Mouse (Mus musculus): ENCODE measurements around the gene 1700001P01Rik.
A peak's percentile ranks its signal among the peaks of the same experiment; 100 is the strongest.

Gene 1700001P01Rik

DNA sequence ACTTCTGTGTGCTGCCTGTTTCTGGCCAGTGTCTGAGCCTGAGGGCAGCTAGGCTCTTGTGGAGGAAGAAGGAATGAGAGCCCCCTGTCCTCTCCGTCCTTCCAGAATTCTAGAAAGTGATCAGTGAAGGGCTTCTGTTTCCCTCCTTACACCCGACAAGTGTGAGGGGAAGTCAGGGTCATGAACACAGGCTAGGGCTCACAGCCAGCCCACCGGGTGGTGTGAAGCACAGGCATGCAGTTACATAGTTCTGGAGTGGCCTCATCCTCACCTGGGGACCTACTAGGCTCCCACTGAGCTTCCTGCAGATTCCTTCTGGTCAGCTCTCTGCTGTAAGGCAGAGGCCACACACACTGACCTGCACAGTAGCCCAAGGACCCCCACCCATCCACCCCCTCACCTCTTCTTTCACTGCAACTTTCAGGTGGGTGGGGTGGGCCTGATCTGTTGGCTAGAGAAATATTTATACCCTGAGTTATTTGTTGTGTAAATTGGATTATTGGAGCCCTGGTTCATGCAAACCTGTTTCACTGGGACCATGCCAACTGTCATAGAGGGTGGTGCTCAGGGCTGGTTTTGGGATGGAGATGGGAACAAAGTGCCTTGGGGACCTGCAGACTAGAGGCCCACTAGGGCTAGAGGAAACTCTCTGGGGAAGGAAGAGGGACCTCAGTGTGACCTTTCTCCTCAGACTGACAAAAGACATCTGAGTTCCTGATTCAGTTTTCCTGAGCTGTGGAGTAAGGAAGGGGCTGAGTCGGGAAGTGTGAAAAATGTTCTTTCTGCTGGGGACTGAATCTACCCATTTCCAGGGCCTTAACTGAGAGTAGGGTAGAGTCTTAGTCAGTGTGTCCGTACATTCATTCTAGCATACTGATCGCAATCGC is 33.8 kb upstream of the 1700001P01Rik start:
- DNase-seq (ENCODE audit: extremely low read depth, low read depth), result no peak

DNA sequence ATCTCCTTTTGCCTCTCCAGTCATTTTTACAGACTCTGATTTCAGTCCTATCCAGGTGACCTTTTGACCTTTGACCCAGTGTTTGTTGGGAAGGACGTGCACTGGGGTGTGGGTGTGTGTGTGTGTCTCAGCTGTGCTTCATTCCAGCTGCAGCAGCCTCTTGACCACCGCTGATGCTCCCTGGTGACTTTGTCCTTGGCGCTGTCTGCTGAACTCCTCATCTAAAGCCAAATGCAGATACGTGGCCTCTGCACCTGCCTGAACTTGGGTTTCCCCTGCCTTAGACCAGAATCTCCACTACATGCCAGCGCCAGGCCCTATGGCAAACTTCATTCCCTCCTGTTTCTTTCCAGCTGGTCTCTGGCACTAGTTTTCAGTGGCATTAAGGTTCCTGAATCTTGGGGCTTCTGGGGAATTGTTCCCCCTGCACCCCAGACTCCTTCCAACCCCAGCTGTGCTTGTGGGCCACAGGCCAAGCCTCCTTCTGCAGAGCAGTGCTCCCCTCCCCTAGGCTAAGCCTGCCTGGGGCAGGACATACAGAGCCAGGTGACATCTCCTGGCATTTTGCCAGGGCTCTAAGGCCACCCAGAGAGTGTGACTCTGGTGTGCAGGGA is 33.0 kb upstream of the 1700001P01Rik start:
- no peak for DNase-seq (ENCODE audit: extremely low read depth, low read depth)

DNA sequence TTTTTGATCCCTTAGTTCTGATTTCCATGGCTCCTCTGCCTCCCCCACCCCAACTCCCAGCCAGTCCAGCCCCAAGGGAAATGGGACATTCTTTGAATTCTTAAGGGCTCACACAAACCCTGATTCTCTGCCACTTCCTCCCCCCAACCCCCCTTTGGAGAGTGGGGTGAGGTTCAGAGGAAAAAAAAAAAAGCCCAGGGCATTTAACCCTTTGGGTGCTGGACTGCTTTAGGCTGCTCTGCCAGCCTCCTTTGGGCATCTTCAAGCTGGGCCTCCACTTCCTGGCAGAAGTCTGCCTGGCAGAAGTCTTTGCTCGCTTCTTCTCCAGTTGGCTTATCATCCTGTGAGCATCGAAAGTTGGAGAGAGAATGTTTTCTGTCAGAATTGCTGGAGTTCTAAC is 32.4 kb upstream of the 1700001P01Rik start:
- DNase-seq (ENCODE audit: extremely low read depth, low read depth), result no peak

DNA sequence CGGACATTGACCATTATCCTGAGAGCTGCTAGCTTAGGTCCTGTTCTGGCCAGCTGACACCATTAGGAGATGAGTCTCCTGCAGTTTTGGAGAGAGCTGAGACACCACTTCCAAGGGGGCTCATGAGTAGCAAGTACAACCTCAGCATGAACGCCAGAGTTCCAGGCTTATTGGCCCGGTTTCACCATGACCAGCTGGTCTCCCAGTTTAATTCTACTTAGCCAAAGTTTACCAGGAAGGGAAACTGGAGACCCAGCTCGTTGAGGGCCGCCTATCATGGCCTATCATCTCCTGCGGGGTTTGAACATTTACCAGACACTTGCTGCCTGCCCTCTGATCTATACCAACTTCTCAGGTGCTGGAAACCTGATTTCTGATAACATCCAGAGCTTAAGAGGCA is 31.9 kb upstream of the 1700001P01Rik start:
- DNase-seq (ENCODE audit: extremely low read depth, low read depth), result no peak

DNA sequence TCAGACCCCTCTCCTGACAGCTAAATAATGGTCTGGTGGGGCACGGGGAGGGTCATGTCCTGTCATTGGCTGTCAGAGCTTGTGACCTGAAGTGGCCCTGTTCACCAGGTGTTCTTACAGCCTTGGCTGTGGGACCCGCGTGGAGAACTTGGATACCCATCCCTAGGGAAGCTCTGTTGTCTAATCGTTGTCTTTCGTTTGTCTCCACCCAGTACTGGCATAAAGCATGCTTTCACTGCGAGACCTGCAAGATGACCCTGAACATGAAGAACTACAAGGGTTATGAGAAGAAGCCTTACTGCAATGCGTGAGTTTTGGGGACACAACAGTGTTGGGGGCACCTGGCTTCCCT is 30.9 kb upstream of the 1700001P01Rik start:
- DNase-seq (ENCODE audit: extremely low read depth, low read depth), result no peak

DNA sequence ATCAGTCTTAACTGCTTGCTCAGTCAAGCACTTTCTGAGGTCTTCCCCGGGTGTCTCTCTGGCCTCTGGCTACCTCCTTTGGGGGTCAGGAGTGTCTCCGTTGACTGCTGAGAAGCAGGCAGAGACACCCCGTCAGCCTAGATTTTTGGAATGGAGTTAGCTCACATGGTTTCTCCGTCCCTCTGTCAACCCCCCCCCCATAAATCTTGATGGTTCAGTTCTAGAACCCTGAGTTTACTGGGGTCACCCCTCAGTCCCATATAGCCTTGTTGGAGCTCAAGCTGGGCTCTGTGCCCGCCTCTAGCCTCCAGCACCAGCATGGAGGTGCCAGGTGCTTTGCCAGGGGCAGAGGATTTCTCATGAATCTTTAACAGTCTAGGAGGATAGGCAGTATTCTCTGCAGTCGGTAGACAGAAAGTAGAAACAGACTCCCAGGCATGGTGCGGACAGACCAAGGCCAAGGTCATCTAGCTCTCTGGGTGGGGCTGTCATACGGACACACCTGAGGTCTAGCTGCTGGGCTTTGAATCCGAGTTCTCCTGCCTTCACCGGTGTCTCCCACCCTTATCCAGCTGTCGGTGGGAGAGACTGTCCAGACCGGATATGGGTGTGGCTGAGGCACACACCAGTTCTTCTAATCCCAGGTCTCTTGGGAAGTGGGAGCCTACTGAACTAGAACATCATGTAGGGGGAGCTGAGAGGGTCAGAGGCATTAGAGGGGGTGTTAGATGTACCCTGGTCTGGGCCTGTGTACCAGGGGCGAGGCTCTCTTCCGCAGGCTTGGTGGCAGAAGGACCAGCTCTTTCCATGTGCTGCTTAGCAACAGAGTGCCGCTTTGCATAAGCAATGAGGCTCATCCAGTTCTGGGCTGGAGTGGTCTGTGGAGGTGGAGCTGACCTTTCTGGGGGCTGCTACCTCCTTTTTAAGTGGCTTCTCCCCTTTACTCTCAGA is 30.2 kb upstream of the 1700001P01Rik start:
- DNase-seq (ENCODE audit: extremely low read depth, low read depth), result no peak

GRCm38 (mm10) chr11:97804841-97805661 is 29.3 kb upstream of the 1700001P01Rik start:
- no peak for DNase-seq (ENCODE audit: extremely low read depth, low read depth)

- no peak for DNase-seq (ENCODE audit: extremely low read depth, low read depth)
Measured at GRCm38 (mm10) chr11:97803847-97804246, 28.1 kb upstream of the 1700001P01Rik start.

DNA sequence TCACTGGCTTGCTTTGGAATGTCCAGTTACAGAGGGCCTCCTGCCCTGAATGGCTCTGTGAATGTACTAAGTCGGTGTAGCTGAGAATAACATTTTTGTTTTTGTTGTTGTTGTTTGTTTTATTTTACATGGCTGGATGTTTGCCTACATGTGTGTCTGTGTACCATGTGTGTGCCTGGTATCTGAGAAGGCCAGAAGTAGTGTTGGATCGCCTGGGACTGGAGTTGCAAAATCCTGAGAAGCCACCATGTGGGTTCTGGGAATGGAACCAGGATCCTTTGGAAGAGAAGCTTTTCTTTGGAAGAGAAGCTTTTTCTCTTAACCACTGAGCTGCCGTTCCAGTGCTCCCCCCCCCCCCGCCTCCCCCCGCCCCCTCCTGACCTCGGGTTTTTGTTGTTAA is 26.8 kb upstream of the 1700001P01Rik start:
- DNase-seq (ENCODE audit: extremely low read depth, low read depth), result no peak

DNA sequence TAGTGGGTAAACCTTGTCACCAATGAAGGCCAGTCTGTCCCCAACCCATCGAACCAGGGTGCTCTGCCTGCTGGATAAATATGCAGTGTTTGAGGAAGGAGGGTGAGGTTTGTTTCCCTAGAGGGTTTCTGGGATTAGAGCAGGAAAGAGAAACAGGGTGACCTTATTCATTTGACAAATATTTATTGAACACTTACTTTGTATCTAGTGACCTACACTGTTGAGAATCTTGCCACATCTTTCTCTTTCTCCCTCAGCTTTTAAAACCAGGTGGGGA is 26.4 kb upstream of the 1700001P01Rik start:
- DNase-seq (ENCODE audit: extremely low read depth, low read depth), result no peak

DNA sequence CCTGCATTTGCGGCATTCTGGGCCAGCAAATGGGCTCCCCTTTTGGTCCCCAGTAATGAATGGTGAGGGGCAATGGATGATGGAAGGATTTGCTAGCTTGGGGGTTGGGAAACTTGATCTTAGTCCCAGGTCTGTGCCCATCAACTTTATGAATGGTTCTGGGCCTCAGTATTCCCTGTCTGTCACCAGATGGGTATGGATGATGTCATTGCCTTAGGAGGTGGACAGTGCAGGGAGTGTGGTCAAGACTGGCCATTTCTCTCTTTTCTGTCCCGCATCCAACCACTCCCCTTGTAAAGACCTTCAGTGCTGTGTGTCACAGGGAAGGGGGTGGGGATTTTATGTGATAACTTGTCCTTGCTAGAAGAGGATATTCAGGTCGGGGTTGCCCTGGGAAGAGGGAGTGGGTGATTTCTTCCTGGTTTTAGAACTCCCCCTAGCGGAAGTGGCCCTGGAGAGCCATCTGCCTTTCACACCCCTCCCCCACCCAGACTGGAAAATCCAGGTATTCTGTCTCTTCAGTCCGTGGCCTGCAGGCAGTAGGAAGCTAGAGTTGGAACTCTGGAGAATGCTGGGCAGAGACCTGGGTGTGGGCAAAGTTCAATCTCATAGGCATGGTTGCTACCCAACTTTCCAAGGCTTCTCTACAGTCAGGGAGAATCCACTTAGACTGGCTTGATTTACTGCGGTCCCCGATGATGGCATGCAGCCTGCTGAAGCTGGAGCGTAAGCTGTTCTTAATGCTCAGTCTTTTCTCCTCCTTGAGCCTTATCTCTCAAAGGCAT is 25.9 kb upstream of the 1700001P01Rik start:
- DNase-seq (ENCODE audit: extremely low read depth, low read depth), result no peak

DNA sequence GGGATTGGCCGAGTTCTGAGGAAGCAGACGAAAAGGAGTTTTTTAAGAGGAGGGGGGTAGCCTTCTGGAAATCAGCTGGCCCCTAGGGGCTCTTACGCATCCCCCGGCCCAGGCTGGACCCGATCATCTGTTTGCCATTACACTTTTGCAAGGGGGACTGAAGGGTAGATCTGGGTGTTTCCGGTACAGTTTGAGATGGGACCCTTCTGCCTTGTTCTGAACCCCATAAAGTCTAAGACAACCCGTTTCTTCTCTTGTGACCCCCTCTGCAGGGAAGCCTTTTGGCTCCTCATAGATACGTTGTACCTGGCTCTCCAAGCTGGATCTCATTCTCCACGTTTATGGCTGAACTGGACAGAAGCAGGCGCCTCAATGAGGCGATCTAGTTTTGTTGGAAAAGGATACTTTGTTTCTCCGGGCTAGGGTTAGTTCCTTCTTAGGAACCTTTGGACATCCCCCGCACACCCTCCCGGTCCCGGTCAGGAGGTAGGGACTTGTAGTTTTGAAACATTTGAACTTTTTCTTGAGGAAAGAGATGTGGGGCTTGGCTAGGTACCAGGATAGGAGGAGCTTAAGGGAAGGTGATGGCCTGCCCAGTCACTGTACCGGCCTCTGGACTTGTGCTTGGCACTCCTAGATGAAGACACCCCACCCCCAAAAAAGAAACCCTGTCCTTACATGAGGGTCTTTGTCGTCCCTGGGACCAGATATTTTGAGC is 25.1 kb upstream of the 1700001P01Rik start:
- no peak for DNase-seq (ENCODE audit: extremely low read depth, low read depth)

- no peak for DNase-seq (ENCODE audit: extremely low read depth, low read depth)
Measured at GRCm38 (mm10) chr11:97799994-97800690, 24.4 kb upstream of the 1700001P01Rik start.

DNA sequence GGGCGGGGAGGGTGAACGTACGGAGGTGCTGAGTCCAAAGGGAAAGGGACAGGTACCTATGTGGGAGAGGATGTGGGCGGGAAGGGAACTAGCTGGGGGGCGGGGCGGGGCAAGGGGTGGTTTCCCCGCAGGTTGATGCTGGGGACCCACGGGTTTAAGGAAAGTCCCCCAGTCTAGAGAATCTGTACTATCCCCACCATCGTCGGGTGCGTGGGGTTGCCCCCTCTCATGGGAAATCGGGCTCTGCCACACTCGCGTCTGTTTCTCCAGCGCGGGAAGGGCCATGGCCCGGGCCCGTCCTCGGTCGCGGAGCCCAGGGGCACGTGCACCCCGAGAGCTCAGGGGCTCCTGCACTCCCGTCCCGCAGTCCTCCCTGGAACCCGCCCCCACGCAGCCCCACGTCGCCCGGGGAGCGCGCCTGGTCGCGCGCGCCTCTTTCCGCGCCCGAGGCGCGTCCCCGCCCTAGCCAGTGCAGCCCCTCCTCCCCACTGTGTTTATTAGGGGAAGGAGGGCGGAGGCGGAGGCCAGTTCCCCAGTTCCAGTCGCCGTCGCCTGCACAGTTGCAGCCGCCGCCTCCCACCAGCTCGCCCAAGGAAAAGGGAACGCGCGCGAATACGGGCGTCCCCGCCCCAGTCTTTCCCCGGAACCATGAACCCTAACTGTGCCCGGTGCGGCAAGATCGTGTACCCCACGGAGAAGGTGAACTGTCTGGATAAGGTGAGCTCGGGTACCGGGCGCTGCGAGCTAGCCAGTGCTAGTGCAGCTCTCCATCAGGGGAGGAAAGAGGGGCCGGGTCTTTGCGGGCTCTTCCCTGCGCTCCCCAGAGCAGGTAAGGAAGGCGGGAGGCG is 23.7 kb upstream of the 1700001P01Rik start:
- no peak for DNase-seq (ENCODE audit: extremely low read depth, low read depth)

GRCm38 (mm10) chr11:97798782-97799145 is 23.0 kb upstream of the 1700001P01Rik start, which contains the start of gene Lasp1:
TSS of gene Lasp1 (plus strand) at chr11:97799000.
- DNase-seq (ENCODE audit: extremely low read depth, low read depth), result peak; percentile 76

DNA sequence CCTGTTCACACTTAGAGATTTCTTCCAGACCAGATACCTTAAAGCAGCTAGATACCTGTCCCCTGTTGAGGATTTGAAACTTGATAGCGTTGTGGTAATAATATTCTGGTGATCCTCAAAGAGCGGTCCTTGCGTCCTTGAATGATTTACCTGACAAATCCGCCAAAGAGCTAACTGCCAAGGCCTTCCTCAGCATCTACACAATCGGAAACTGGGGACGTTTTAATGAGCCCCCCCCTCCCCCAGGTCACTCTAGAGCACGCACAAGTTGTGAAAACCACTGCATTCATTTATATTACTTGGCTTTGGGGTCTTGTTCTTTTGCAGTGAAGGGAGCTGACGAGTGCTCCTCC is 22.3 kb upstream of the 1700001P01Rik start:
- no peak for DNase-seq (ENCODE audit: extremely low read depth, low read depth)

DNA sequence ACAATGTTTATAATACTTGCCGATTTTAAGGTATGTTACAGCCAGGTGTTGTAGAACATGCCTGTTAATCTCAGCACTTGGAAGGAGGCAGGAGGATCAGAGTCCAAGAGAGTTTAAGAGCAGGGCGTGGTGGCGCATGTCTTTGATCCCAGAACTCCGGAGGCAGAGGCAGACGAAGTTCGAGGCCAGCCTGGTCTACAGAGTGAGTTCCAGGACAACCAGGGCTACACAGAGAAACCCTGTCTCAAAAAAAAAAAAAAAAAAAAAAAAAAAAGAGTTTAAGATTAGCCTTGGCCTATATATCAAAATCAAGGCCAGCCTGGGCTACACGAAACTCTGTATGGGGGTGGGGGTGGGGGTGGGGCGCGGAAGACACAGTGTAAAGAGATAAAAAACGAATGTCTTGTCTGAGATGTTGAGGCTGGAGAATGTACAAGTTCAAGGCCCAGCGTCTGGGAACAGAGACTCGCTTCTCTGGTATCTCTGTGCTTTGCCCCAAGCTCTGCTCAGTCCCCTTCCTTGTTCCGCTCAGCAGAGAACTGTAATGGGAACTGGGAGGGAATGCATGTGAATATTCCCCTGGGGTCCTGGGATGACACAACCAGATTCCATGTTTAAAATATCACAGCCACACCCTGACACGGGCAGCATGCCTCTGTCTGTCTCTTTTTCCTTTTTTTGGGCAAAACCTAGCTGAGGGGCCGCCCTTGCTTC is 21.8 kb upstream of the 1700001P01Rik start:
- DNase-seq (ENCODE audit: extremely low read depth, low read depth), result no peak

GRCm38 (mm10) chr11:97796910-97797309 is 21.2 kb upstream of the 1700001P01Rik start:
- no peak for DNase-seq (ENCODE audit: extremely low read depth, low read depth)

Measured in MEL-GATA-1-ER (cell line).